Mouse (Mus musculus): ENCODE data around the gene Yars2. TPM values are rescaled to one million over a fixed set of nuclear protein-coding genes. Genes with fewer than 3 reads are reported as not detected.
"Not testable (repeated sequence)": the region's sequence is repeated elsewhere in the genome, so short reads cannot be mapped to it uniquely, and the experiment has no call there.

Yars2 gene
- total RNA-seq, 2 experiments from 2014 or later = 18.1 to 21.8 TPM

GRCm38 (mm10) chr16:16311319-16311718 is 8.6 kb downstream of the Yars2 start:
- intact Hi-C loops (cut with DNase I) = no loop called here

GRCm38 (mm10) chr16:16325775-16326336 is 23.1 kb downstream of the Yars2 start:
- Histone ChIP-seq H3K4me3 (no peak overlapping the region), H3K27ac (no peak overlapping the region)
- no peak for DNase-seq
- intact Hi-C loops (cut with DNase I) = no loop called here
- no peak for TF ChIP-seq CTCF (IDR thresholded peaks at IDR 0.05)

More at GRCm38 (mm10) chr16:16311319-16311718, 8.6 kb downstream of the Yars2 start:
- DNase-seq = no peak
- no peak overlapping the region for H3K4me3 ChIP-seq
- TF ChIP-seq CTCF (IDR thresholded peaks at IDR 0.05) = no peak
- no peak overlapping the region for H3K27ac ChIP-seq

DNA sequence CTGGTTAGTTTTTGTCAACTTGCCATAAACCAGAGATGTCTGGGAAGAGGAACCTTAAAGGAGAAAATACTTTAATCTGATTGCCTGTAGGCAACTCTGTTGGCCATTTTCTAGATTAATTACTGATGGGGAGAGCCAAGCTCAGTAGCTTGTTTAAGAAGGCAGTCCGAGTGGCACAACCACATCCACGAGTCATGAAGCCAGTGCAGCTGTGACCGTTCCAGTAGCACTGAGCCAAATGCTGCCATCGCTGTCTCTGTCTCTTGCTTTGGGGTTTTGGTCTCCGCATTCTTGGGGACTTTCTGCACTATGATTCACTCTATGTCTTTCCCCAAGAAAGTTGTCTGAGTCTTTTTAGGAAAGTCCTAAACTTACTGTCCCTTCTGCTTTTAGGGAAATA is 43.7 kb downstream of the Yars2 start:
- intact Hi-C loops (cut with DNase I) = no loop called here
- TF ChIP-seq CTCF (IDR thresholded peaks at IDR 0.05) = no peak
- no peak for DNase-seq
- Histone ChIP-seq H3K27ac (no peak overlapping the region), H3K4me3 (no peak overlapping the region)

DNA sequence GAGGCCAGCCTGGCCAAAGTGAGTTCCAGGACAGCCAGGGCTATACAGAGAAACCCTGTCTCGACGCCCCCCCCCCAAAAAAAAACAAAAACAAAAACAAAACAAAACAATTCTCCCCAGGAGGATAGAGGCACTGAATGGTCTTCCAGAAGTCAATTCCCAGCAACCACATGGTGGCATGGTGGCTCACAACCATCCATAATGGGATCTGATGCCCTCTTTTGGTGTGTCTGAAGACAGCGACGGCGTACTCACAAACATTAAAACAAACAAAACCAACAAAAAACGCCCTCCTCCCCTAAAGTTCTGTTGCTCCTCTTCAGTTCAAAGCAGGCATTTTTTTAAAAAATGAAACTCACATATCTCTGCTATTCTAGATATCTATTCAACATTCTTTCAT is 55.1 kb downstream of the Yars2 start:
- Histone ChIP-seq H3K27ac (peak overlapping the region; percentile 91), H3K4me3 (peak overlapping the region; percentile 76)
- DNase-seq = no peak
- peak; percentile 4; the same call in 1 of the 2 replicates for TF ChIP-seq CTCF (IDR thresholded peaks at IDR 0.05)
- intact Hi-C loops (cut with DNase I) = loop anchor here (5.0 to 10.0 kb wide), 2 partner anchors 51 to 227 kb away; no protein-coding TSS in a partner anchor

DNA sequence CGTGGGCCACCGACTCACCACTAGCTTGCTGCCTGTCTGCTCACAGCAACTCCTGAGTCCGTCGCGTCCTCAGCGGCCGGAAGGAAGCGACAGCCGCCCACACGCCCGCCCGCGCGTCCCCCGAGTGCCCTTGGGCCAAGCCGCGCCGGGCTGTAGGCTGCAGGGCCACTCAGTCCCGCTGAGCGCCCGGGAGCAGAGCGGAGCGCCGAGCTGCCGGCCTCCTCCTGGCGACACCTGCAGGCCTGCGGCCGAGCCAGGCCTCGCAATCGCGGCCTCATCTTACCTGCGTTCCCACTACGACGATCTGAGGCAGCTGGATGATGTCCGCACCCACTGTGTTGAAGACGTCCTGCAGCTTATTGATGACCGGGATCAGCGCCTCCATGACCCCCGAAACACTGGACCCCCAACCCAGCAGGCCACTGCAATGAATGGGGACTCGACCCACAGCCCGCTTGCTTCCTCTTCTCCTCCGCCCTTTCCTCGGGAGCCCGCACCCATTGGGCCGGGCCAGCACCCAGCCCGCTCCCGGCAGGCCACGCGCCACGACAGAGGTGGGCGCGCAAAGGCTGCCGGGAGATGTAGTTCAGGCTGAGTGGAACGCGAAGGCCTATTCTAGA is 55.8 kb downstream of the Yars2 start, which contains the start of gene Dnm1l:
Dnm1l (minus strand) TSS at position 479 of the 620 bp plus-strand sequence.
- Histone ChIP-seq H3K27ac (peak within 1 kb of the TSS; percentile 91), H3K4me3 (peak within 1 kb of the TSS; percentile 76)
- DNase-seq = peak; percentile 96
- TF ChIP-seq CTCF (IDR thresholded peaks at IDR 0.05) = peak; percentile 48
- intact Hi-C loops (cut with DNase I) = loop anchor here (5.0 to 10.0 kb wide), 2 partner anchors 51 to 226 kb away; no protein-coding TSS in a partner anchor

DNA sequence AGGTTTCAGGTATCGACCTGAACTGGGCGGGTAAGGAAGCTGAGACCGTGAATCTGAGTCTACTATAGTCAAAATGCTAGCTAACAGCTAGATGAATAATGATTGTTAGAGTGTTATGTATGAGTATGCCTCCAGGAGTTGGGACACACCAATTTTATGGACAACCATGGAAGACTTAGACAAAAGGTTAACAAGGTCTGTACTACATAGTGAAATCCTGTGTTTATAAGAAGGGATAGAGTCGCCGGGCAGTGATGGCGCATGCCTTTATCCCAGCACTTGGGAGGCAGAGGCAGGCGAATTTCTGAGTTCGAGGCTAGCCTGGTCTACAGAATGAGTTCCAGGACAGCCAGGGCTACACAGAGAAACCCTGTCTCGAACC is 56.3 kb downstream of the Yars2 start:
- intact Hi-C loops (cut with DNase I) = loop anchor here (5.0 to 10.0 kb wide), 2 partner anchors 52 to 226 kb away; no protein-coding TSS in a partner anchor
- Histone ChIP-seq H3K4me3 (peak overlapping the region; percentile 76), H3K27ac (peak overlapping the region; percentile 91)
- DNase-seq = not testable (repeated sequence)

Other genes starting within 250 kb of the Yars2 start
- gene Pkp2, start 89.6 kb upstream of the Yars2 start, total RNA-seq (2021) = 1 to 10 TPM; 1.8 to 3.4 TPM
- 10 to 100 TPM; 52.0 to 75.0 TPM for gene Dnm1l, start 56.0 kb downstream of the Yars2 start, total RNA-seq (2021)